Mouse (Mus musculus) embryo, embryonic 11 days (tissue): ENCODE data around the gene Afap1l2.

Experiments used
- DNase-seq: peaks from one replicate; pipeline ENCODE4 v3.0.0-alpha.2; 2015

The Afap1l2 gene

DNA sequence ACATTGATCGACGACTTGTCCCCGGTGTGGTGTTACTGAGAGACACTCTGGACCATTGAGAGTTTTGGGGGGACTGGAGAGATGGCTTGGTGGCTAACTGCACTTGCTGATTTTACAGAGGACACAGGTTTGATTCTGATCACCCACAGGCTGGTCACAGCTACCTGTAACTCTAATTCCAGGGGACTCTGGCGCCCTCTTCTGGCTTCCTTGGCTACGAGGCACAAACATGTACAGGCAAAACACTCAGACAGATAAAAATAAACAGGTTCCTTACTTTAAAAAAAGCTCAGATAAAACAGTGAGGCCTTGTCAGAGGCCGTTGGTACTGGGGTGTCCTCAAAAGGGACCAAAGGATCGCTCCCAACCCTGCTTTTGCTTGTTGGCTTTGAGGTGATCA lies 72.3 kb downstream of the Afap1l2 start:
- no peak for DNase-seq

DNA sequence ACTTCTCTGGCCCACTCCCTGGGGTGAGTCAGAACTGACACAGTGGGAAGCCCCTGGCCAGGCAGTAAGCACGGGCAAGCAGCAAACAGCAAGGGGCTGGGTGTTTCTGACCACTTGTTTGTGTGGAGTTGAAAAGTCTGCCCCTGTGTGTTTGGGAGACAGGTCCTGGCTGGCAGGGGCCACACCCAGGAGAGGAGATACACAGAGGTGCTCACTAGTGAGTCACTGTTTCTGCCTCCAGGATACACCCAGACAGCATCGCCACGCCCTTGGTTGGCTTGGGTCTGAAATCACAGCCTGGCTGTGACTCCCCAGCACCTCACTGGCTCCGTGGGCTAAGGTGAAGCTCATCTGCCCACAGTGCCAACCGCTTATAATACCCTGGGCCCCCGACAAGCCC lies 72.9 kb downstream of the Afap1l2 start:
- DNase-seq: no peak

DNA sequence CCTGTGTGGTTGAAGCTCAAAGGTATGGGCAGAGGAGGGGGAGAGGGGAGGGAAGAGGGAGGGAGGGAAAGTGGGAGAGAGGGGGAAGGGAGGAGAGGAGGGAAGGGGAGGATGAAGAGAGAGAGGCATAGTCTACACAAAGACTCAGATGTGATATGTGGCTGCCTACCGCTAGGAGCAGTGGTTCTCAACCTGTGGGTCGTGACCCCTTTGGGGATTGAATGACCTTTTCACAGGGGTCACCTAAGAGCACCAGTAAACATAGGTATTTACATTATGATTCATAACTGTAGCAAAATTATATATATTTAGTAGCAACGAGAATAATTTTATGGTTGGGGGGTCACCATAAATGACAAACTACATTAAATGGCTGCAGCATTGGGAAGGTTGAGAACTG lies 74.2 kb downstream of the Afap1l2 start:
- DNase-seq: no peak

DNA sequence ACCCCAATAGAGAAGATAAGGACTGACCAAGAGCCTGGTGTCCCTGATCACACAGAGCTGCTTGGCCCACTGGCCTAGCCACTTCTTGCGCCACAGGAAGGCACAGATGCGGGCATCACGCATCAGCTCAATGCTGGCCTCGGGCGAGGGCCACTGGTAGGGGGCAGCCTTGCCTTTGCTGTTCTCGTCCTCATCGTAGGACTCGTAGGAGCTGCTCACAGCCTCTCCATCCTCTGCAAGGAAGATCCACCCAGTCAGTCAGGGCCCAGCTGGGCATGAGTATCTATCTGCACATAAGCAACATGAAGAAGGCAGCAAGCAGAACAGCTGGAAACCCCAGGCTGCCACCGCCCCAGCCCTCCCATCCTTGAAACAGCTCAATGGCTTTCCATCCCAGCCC lies 78.0 kb downstream of the Afap1l2 start:
- no peak for DNase-seq

DNA sequence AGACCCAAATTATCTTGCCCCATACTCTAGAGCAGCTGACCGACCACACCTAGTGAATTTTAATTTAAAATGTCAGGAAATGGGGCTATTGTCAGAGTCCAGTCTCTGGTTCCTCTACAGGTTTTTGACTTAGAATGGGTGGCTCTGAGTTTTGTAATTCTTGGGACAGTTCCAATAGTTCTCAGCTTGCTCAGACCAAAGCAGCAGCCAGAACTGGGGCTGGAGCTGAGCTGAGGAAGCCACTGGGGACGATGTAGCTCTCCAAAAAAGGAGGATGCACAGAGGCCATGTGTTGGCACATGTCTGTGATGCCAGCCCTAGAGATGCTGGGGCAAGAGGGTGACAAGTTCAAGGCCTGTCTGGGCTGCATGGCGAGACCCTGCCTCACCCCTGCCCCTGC lies 78.6 kb downstream of the Afap1l2 start:
- DNase-seq: no peak

DNA sequence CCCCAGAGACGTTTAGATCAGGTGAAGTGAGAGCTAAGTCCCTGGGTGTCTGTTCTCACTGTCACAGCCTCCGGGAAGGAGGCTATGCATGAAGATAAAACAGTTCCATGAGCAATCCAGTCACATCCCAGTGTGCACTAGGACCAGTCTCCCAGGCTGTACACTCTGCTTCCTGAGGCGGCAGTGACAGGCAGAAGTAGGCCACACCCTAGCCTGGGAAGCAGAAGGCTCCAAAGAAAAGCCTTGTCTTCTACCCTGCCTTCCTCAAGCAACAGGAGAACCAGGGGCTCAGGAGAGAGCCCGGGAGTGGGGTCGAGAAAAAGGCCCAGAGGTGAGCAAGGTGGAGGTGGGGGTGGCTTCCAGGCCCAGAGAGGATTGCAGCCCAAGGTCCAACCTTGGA lies 86.3 kb downstream of the Afap1l2 start:
- no peak for DNase-seq

DNA sequence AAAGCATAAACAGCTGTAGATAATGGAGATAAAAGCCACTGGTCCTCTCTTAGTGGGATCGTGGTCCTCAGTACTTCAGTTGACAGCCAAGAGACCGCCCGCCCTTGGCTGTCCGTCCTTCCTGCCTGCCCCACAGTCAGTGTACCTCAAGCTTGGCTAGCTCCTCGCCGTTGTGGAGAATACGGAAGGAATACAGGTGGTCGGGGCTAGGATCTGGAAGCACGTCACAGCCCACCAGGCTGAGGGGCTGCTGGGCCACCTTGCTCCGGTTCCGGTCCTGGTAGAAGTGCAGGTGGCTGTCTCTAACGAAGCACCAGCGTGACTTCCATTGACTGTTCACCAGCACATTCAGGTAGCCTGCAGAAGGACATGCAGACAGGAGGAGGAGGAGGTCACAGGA lies 87.8 kb downstream of the Afap1l2 start:
- DNase-seq: no peak

DNA sequence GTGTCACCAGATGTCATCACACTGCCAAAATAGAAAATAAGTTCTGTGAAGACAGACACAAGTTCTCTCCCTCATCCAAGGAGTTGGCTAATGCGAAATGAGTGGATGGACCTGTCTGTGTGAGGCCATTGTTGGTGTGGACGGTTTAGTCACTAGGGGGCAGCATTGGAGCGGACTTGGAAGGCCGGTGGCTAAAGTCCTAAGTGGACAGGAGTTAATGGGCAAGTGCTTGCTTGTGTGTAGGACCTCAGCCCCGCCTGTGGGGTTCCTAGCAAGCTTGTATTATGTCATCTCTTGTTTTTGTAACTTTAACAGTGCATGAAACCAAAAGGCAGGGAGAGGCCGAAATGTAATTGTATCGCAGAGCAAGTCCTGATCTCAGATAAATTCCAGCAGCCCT lies 88.4 kb downstream of the Afap1l2 start:
- DNase-seq: peak; percentile 91

DNA sequence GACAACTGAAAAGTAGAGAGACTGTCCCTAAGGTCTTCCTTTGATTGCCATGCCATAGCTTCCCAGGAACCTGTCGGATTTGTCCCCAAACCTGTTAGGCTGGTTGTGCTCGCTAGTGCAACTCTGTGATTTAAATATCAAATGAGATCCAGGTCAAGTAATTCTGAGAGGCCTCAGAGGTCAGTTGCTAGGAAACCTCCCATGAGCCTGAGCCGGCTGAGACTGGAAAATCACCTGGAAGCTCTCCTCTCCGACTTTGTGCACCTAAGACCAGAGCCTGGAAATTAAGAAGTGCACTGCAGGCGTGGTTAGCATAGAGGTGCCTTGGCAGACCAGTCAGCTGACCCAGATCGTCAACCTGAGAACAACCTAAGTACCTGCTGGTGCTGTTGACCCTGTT lies 92.9 kb downstream of the Afap1l2 start:
- no peak for DNase-seq

DNA sequence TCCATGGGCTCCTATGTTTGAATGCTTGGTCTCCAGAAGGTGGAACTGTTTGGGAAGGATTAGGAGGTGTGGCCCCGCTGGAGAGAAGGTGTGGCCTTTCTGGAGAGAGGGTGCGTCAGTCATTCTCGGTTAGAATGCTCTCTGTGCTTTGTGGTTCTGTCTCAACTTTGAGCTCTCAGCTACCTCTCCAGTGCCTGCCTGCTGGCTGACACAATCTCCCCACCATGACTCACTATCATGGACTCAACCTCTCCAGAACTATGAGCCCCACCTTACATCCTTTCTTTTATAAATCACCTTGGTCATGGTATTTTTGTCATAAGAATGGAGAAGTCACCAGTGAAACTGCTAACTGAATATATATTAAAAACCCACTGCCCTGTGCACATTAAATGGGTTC lies 93.4 kb downstream of the Afap1l2 start:
- DNase-seq: no peak

DNA sequence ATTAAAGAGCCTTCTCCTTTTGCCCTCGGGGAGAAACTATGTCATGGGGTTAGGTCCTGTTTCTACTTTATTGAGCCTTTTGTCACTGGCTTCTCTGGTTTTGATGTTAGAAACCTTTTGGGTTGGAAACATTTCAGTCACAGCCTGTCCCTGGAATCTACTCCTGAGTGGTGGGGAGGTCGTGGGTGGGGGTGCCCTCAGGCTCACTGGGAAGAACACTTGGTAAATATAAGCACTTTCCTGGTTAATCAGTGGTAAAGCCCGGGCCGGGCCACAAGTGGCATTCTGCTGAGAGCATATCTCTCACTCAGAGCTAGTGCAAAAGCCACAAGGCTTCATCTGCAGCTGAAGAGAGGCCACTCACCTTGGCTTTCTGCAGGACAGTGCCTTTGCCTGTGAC lies 94.3 kb downstream of the Afap1l2 start:
- DNase-seq: no peak

DNA sequence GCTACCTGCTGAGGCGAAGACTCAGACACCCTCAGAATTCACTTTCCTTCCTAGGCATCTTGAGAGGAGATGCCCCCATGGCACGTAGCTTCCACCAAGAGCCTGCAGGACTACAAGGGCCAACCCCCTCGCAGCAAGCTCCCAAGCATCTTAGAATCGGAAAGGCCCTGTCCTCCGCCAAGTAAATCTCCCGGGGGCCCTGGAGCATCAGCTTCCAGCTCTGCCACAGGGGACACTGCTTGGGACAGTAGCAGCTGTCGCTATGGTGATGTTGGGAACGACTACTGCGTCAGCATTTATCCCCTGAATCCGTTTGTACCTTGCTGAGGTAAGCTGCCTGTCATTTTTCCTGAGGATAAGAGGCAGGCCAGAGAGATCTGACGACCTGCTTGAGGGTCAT lies 97.5 kb downstream of the Afap1l2 start:
- DNase-seq: no peak

DNA sequence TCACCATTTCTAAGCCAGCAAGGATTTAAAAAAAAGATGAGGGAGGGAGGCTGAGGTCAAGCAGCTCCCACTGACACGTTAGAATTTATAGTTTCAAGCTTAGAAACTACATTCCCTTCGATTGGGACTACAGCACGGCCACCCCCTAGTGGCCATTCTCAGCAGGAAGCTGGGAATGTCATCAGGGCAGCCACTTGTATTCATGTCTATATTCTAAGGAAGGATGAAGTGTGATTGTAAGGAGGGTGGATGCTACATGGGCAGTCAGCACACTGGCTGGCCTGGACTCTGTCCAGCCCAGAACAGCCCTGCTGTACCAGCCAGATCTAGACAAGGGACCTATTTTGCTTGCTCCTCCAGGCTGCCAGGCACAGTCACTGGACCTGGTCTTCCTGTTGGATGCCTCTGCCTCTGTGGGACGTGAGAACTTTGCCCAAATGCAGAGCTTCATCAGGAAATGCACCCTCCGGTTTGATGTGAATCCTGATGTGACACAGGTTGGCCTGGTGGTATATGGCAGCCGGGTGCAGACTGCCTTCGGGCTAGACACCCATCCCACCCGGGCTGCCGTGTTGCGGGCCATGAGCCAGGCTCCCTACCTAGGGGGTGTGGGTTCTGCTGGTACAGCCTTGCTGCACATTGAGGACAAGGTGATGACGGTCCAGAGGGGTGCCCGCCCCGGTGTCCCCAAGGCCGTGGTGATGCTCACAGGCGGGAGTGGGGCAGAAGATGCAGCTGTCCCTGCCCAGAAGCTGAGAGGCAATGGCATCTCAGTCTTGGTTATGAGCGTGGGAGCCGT lies 99.4 kb downstream of the Afap1l2 start:
- peak; percentile 82 for DNase-seq

DNA sequence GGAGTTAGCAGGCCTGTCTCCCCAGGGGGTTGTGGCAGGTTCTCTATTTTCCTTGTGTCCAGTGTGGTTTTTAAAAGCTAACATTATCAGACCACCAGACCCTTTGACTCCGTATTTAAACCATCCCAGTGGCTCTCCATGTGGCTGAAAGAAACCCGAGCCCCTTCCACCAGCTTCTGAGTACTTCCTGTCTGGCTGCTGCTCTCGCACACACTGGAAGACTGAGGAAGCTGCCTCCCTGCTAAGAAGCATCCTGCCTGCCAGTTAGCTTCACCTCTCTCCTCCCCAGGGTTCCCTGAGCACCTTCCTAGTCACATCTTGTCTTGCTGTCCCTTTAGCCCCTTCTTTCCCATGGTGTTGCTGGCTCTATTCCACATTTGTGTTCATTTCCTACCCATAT lies 100.2 kb downstream of the Afap1l2 start:
- DNase-seq: peak; percentile 33

DNA sequence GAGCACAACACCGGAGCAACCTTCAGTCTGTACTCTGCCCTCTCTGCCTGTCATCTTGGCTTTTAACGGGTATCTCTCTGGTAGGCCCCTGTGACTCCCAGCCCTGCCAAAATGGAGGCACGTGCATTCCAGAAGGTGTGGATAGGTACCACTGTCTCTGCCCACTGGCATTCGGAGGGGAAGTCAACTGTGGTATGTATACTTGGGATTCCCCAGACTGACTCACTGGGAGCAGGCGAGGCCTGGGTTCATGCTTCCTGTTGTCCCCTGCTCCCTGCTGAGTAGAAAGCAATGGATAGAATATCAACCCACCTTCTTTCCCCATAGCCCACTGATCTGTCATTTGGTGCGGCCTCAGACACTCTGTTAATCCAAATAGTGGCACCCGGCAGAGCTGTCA lies 102.6 kb downstream of the Afap1l2 start:
- no peak for DNase-seq

DNA sequence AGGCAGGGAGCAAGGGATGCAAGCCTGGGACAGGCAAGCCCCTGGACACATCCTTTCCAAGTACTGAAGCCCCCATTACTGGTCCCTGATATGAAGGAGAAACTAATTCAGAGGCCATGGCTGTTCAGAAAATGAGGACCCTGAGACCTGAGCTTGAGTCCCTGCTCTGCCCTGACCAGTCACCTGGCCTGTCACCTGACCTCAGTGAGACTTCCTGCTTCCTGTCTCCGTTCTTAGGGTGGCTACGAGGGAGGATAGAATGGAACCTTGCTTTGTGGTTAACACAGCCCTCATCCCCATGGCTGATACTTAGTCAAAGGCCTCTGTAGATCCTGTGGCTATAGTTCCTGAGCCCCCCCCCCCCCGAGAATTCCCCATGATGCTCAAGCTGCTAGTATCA lies 103.9 kb downstream of the Afap1l2 start:
- no peak for DNase-seq

DNA sequence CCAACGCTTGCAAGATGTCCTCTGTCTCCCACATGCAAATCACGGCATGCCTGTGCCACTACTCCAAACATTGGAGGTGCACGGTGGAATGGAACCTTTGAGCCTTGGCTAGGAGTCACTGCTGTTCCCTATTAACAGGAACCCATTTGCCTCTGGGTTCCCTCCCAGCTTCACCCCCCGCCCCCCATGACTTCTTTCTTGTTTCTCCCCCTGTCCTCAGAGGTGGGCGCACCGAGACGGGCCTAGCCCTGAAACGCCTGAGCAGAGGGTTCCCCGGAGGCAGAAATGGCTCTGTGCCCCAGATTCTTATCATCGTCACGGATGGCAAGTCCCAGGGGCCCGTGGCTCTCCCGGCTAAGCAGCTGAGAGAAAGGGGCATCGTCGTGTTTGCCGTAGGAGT lies 110.4 kb downstream of the Afap1l2 start:
- no peak for DNase-seq

DNA sequence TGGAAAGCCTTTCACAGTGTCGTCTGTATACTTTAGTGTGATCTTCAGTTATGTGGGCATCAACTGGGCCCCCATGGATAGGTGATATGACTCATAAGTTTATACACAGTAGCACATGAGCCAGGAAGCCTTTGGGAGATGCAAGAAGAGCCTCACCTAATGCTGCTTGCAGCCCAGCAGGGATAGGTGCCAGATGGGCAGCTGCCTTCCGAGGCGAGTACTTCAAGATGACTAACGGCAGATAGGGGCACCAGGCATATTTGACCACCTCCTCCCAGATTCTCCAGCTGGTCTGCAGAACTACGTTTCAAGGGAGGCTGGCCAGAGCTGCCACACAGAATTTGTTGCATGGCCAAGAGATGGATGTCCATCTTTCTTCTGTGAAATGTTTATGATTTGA lies 114.7 kb downstream of the Afap1l2 start:
- no peak for DNase-seq

DNA sequence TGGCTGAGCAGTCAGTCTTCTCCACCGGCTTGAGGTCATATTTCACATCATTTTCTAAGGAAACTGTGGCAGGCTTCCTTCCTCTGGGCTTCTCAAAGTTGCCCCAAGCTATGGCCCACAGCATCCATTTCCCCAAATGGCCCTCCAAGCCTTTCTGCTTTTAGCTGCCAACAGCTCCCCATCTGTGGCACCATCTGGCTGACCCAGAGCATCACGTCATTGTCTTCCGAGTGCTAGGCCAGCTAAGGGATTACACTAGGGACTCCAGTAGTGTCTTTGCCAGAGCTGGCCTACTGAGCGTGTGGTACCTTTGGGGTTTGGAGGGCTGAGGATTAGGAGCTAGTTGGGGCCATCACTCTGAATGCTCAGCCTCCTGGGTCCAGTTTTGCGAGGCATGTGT lies 115.4 kb downstream of the Afap1l2 start:
- DNase-seq: no peak

DNA sequence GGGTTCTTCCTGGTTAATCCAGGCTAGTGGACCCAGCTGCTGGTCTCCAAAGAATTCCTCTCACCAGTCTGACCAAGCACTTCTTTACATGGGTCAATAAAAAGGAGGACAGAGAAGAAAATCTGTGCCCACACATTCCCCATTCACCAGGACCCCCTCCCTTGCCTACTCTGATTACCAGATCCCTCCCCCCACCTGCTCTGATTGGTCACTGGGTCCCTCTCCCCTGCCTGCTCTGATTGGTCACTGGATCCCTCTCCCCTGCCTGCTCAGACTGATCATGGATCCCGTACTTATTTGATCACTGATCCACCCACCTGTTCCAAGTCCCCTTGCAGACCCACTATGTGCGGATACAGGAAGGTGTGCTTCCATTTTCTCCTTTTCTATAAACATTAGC lies 116.6 kb downstream of the Afap1l2 start:
- peak; percentile 61 for DNase-seq

DNA sequence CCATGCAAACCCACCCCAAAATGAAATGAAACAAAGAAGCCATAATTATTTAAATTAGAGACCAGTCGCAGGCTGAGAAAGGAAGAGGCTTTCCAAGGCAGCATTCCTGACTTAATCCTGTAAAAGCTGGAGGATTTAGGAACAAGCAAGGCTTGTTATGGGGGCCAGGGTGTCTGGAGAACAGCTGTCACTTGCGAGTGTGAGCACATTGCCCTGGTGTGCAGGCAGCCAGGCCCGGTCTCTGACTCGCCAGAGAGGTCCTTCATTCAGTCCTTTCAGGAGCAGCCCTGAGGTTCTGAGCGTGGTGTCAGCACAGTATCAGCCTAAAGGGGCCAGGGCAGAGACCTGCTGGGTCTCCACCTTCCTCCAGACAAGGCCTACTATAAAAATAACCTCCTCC lies 119.4 kb downstream of the Afap1l2 start:
- no peak for DNase-seq

DNA sequence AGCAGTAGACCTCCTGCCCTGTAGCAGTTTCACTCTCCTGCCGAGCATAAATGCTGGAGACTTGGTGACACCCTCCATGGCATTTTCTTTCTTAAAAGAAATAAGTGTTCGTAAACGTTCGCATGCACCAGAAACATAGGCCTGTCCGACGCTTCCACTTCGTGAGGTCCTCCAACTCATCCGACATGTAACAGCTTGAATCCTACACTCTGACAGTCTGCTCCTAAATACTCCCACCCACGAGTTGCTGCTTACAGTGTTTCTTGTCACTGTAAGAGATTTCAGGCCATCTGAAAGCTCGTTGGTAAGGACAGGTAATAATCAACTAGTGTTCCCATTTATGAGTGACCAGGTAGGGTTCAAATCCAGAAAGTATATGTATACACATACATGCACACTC lies 120.1 kb downstream of the Afap1l2 start:
- no peak for DNase-seq

DNA sequence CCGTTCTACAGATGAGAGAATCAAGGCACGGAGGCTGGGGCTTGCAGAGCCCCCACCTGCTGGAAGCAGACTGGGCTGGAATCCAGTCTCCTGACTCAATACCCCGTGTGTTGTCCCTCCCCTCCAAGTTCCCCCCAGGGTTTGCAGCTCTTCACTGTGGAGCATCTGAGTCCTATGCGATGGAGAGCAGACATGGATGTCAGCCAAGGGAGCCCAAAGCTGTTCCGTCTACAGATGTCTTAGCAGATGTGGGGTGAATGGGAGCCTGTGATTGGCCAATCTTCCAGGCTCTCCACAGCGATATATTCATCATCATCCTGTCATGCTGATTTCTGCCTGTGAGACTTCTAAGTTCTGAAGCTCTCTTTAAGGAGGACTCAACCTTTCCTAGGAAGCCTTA lies 130.7 kb downstream of the Afap1l2 start:
- DNase-seq: no peak

DNA sequence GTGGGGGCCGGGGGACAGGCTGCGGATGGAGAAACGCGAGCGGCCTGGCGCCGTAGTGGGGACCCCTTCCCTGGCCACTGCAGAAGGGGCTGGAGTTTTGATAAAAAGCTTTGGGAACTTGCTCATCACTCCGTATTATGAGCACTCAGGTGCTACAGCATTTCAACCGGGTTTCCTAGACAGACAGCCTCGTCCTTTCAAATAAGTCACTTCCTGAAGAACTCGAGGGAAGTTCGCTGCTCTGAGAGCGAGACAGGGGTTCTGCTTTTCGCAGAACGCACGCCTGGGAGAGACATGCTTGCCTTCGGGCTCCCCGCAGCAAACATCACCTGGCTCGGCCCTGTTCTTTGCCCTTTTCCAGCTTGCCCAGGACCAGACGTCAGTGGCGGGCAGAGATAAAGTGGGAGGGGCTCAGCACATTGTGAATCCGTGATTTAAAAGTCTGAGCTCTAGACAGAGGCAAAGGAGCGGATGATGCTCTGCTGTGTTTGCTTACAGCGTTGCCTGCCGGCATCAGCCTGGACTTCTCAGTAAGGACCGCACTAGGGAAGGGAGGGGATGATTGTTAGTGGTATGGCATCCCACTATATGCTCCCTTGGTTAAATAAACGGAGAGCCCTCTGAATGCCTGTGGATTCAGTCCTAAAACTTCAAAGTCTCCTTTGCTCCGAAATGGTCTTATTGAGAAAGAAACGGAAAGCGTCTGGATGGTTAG lies 133.3 kb downstream of the Afap1l2 start:
- DNase-seq: peak; percentile 26
